Mouse (Mus musculus) liver, postnatal 0 days (tissue): ENCODE data around the gene Rpl18. TPM values are rescaled to one million over a fixed set of nuclear protein-coding genes. Genes with fewer than 3 reads are reported as not detected.

Experiments
- ATAC-seq: fragments of 200-750 bp; cut with Nextera tagmentation; 2 replicates; pipeline ENCODE4 v1.8.0; 2017; ENCODE audit warnings: mild to moderate bottlenecking, moderate library complexity
- DNase-seq: peaks from one replicate; pipeline ENCODE4 v3.0.0-alpha.2; 2016
- H3K27ac ChIP-seq: fragments of 300-500 bp; sonication (generic); 2 replicates; pipeline ENCODE4 v1.5.1; 2014; ENCODE audit warnings: antibody characterized with exemption, moderate library complexity, mild to moderate bottlenecking, low read depth
- H3K27me3 ChIP-seq: fragments of 300-500 bp; sonication (generic); 2 replicates; pipeline ENCODE4 v1.6.1; 2014; ENCODE audit warnings: low read length, control low read depth, mixed read lengths; ENCODE audit not compliant: insufficient read depth
- H3K36me3 ChIP-seq: fragments of 300-500 bp; sonication (generic); replicated peaks from 2 replicates; pipeline ENCODE4 v1.6.1; 2014; ENCODE audit warnings: mild to moderate bottlenecking, control low read depth, low read length, moderate library complexity, mixed read lengths; ENCODE audit not compliant: insufficient read depth
- H3K4me1 ChIP-seq: fragments of 300-500 bp; sonication (generic); 2 replicates; pipeline ENCODE4 v1.6.1; 2014; ENCODE audit warnings: antibody characterized with exemption, mild to moderate bottlenecking, control low read depth; ENCODE audit not compliant: insufficient read depth
- H3K4me2 ChIP-seq: fragments of 300-500 bp; sonication (generic); 2 replicates; pipeline ENCODE4 v1.6.1; 2014; ENCODE audit warnings: low read depth, mild to moderate bottlenecking, low read length, moderate library complexity, mixed read lengths
- H3K4me3 ChIP-seq: fragments of 300-500 bp; sonication (generic); 2 replicates; pipeline ENCODE4 v1.5.1; 2014; ENCODE audit warnings: low read depth, low read length
- H3K9ac ChIP-seq: fragments of 300-500 bp; sonication (generic); replicated peaks from 2 replicates; pipeline ENCODE4 v1.6.1; 2014; ENCODE audit warnings: mild to moderate bottlenecking, moderate library complexity
- H3K9me3 ChIP-seq: fragments of 300-500 bp; sonication (generic); 2 replicates; pipeline ENCODE4 v1.6.1; 2016; ENCODE audit warnings: mild to moderate bottlenecking, control low read depth, low read length, mixed read lengths
- CTCF ChIP-seq: sonication (generic); IDR thresholded peaks from 2 replicates; pipeline ENCODE4 v1.5.1; 2016; ENCODE audit warnings: antibody characterized with exemption, low read depth
- EP300 ChIP-seq: IDR thresholded peaks from 2 replicates; pipeline ENCODE4 v1.6.1; 2016; ENCODE audit warnings: antibody characterized with exemption, low read depth, mild to moderate bottlenecking
- WGBS: fragments of 180-500 bp; shearing (Covaris S2); extraction: QIAGEN DNeasy Blood & Tissue Kit; methylation state at CpG from one replicate; pipeline ENCODE4 v1.1.7; 2014; ENCODE audit not compliant: insufficient replicate concordance; 5-methylcytosine and 5-hydroxymethylcytosine counted together
- polyA plus RNA-seq: library from polyadenylated mRNA; unstranded; fragments of >200 nt; fragmentation: Nextera tagmentation; extraction: Ambion mirVana; gene quantifications from 2 replicates; pipeline ENCODE4 v1.2.1, GENCODE M21; 2015

The Rpl18 gene
- polyA plus RNA-seq, 1 experiment from 2014 or later = 494 TPM

GRCm38 (mm10) chr7:45706721-45707241 lies 8.5 kb upstream of the Rpl18 start:
- ATAC-seq (peak; percentile 20), DNase-seq (peak; percentile 90)
- Histone ChIP-seq H3K9ac (peak overlapping the region; percentile 77), H3K4me1 (peaks cover 50% of the 10 kb centered on the region), H3K27ac (peak overlapping the region; percentile 85), H3K36me3 (peaks cover 19% of the 10 kb centered on the region), H3K9me3 (no peaks in the 10 kb centered on the region), H3K4me3 (peak overlapping the region; percentile 66), H3K27me3 (no peaks in the 10 kb centered on the region), H3K4me2 (peak overlapping the region; percentile 99)
- WGBS = 1% methylated on average over 40 of the region's 45 CpGs
- 0 out of 2 replicates have a peak, but pooled peaks have one; percentile 16 for TF ChIP-seq CTCF
- TF ChIP-seq EP300 = no peak

- DNase-seq (peak; percentile 93), ATAC-seq (peak; percentile 48)
- Histone ChIP-seq H3K9ac (peak overlapping the region; percentile 77), H3K4me1 (peaks cover 52% of the 10 kb centered on the region), H3K36me3 (peaks cover 25% of the 10 kb centered on the region), H3K9me3 (no peaks in the 10 kb centered on the region), H3K4me2 (peak overlapping the region; percentile 99), H3K4me3 (peak overlapping the region; percentile 66), H3K27ac (peak overlapping the region; percentile 85), H3K27me3 (no peaks in the 10 kb centered on the region)
- 0% methylated on average over 27 of the region's 27 CpGs for WGBS
- TF ChIP-seq CTCF (no peak), EP300 (peak; percentile 59; the same call in 1 of the 2 replicates)
These were observed 7.8 kb upstream of the Rpl18 start for GRCm38 (mm10) chr7:45707375-45707967.

- DNase-seq (no peak), ATAC-seq (no peak)
- H3K4me2 ChIP-seq = peak overlapping the region; percentile 99
- no peak overlapping the region for H3K4me3 ChIP-seq
- H3K9me3 ChIP-seq = no peaks in the 10 kb centered on the region
- H3K9ac ChIP-seq = peak overlapping the region; percentile 49
- peaks cover 59% of the 10 kb centered on the region for H3K4me1 ChIP-seq
- no peak for TF ChIP-seq CTCF
- TF ChIP-seq EP300 = no peak
- H3K36me3 ChIP-seq = peaks cover 33% of the 10 kb centered on the region
- WGBS = 44% methylated on average over 13 of the region's 13 CpGs
- peak overlapping the region; percentile 85 for H3K27ac ChIP-seq
- H3K27me3 ChIP-seq = no peaks in the 10 kb centered on the region
These were observed 7.0 kb upstream of the Rpl18 start for GRCm38 (mm10) chr7:45708221-45708761.

- DNase-seq (no peak), ATAC-seq (no peak)
- 63% methylated on average over 6 of the region's 6 CpGs for WGBS
- no peaks in the 10 kb centered on the region for H3K9me3 ChIP-seq
- no peak overlapping the region for H3K4me2 ChIP-seq
- H3K4me3 ChIP-seq = no peak overlapping the region
- peaks cover 57% of the 10 kb centered on the region for H3K4me1 ChIP-seq
- peaks cover 36% of the 10 kb centered on the region for H3K36me3 ChIP-seq
- no peak overlapping the region; the same call in 1 of the 2 replicates for H3K27ac ChIP-seq
- H3K27me3 ChIP-seq = no peaks in the 10 kb centered on the region
- TF ChIP-seq CTCF (no peak), EP300 (no peak)
- 0 out of 2 replicates have a peak overlapping the region, but pooled peaks have one; percentile 49 for H3K9ac ChIP-seq
These were observed 6.2 kb upstream of the Rpl18 start for GRCm38 (mm10) chr7:45709036-45709435.

GRCm38 (mm10) chr7:45709677-45710355 lies 5.4 kb upstream of the Rpl18 start:
- H3K4me2 ChIP-seq = no peak overlapping the region
- H3K36me3 ChIP-seq = peaks cover 36% of the 10 kb centered on the region
- H3K9me3 ChIP-seq = no peaks in the 10 kb centered on the region
- peaks cover 58% of the 10 kb centered on the region for H3K4me1 ChIP-seq
- H3K27me3 ChIP-seq = no peaks in the 10 kb centered on the region
- ATAC-seq = no peak
- DNase-seq = no peak
- TF ChIP-seq CTCF (no peak), EP300 (no peak)
- H3K4me3 ChIP-seq = no peak overlapping the region
- no peak overlapping the region for H3K9ac ChIP-seq
- no peak overlapping the region for H3K27ac ChIP-seq
- WGBS = 80% methylated on average over 14 of the region's 14 CpGs
